Mouse (Mus musculus) testis, adult 2 months (tissue): ENCODE data around the gene Caskin2.

Experiments
- CTCF ChIP-seq: fragments of 200-500 bp; IDR thresholded peaks from 2 replicates; pipeline ENCODE4 v1.5.1; 2012; ENCODE audit warnings: low read depth, mild to moderate bottlenecking, inconsistent platforms, low read length, moderate library complexity; ENCODE audit not compliant: control insufficient read depth, insufficient read depth, insufficient replicate concordance
- POLR2A ChIP-seq: fragments of 200-500 bp; IDR thresholded peaks from 2 replicates; pipeline ENCODE4 v1.6.1; 2012; ENCODE audit warnings: low read depth, mild to moderate bottlenecking, inconsistent platforms, low read length, moderate library complexity; ENCODE audit not compliant: control insufficient read depth

- no peak for TF ChIP-seq CTCF
- no peak for TF ChIP-seq POLR2A
Observed at GRCm38 (mm10) chr11:115824813-115825212, 11.4 kb upstream of the Caskin2 start.
